Mouse (Mus musculus): ENCODE results near the gene Npc2.

The Npc2 gene

DNA sequence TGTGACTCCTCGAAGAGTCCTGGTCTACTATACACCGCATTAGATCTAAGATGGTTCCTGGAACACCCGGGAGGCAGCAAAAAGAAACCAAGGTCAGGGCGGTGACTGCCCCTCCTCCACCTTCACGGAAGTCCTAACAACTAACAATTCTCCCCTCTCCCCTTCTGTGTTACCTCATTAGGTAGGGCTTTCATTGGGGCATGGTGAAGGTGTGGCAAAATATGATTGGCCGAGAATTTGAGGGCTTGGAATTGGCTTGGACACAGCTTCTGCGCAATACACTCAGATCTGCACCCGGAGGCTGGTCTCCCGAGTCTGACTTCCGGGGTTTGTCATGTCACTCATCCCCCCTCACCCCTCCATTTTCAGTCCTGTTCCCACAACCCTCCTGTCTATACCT, 44.5 kb downstream of the Npc2 start:
- in situ Hi-C loops (cut with MboI, MseI), result no loop called here

DNA sequence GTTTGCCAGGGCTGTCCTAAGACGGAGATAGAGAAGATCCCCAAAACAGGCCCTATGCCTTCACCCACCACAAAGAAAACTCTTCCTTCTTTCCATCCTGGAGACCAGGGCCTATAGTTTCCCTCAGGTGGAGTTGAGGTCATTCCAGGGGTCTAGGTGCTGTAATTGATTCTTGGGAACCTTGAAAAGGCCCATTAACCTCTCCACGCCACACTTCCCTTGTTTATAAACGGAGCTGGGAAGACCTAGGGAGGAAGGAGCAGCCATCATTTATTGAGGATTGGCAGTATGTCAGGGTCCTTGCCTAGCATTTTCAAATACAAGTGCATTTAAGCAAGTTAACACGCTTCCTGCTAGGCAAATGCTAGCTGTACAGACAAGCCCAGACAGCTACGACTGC, 45.5 kb downstream of the Npc2 start:
- in situ Hi-C loops (cut with MboI, MseI), result no loop called here

DNA sequence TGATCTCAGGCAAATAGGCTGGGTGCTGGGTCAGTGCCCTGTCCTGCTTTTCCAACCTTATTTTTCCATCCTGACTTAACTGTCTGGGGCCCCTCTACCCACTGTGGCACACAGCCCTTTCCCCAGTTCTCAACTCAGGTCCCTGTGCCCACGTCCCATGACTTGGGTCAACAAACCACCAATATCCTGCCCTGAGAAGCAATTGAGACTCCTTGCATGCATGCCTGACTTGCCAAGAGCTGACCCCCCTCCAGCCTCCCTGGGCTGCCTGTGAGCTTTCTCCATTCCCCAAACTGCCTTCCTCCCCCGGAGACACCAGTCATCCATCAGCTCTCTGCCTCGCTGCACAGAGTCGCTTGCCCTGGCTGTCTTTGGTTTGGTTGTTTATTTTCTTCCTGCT, 46.0 kb downstream of the Npc2 start:
- in situ Hi-C loops (cut with MboI, MseI), result no loop called here

- in situ Hi-C loops (cut with MboI, MseI), result no loop called here
Measured at GRCm38 (mm10) chr12:84726391-84726790, 46.6 kb downstream of the Npc2 start.

GRCm38 (mm10) chr12:84718462-84719244, 54.3 kb downstream of the Npc2 start:
- in situ Hi-C loops (cut with MboI, MseI), result no loop called here

DNA sequence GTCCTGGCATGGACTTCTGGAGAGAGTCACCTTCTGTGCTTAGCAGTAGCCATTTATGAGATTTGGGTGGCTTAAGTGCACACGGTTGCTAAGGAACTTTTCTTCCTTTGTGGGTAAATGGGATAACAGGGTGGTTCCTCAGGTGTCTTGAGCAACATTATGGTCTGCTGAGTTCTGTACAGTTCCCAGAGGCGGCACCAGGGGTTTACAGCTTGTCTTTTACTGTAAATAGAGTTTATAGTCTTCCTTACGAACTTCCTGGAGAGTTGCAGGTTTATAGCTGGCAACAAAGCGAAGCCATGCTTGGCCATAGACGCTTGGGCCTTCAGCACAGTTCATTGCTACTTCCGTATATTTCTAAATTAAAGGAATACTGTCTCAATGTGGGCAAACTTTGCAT, 58.4 kb downstream of the Npc2 start:
- in situ Hi-C loops (cut with MboI, MseI), result no loop called here

GRCm38 (mm10) chr12:84709842-84710439, 63.0 kb downstream of the Npc2 start:
- in situ Hi-C loops (cut with MboI, MseI), result no loop called here

GRCm38 (mm10) chr12:84707804-84708203, 65.1 kb downstream of the Npc2 start:
- in situ Hi-C loops (cut with MboI, MseI), result no loop called here

GRCm38 (mm10) chr12:84706886-84707285, 66.1 kb downstream of the Npc2 start:
- in situ Hi-C loops (cut with MboI, MseI), result no loop called here
